Mouse (Mus musculus): Measurements from ENCODE around the gene Lmntd1.

DNA sequence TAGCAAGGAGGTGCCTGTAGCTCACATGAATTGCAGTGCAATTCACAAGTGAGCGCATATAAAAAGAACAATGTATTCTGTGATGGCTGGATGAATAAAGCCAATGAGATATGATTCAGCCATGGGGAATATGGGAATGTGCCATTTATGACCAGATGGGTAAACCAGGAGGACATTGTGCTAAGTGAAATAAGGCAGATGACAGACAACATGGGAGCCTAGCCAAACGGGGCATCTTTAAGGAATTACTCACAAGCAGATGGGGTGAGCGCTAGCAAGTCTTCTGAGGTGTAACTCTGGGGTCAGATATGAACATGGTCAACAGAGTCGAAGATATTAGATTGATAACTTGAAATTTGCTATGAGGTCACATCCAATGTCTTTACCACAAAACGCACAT, 48.5 kb downstream of the Lmntd1 start:
- TF ChIP-seq CTCF (IDR thresholded peaks at IDR 0.05; ENCODE audit: extremely low read depth, insufficient read depth, insufficient read length, insufficient replicate concordance) (no peak), POLR2A (IDR thresholded peaks at IDR 0.05; ENCODE audit: low read depth, low read length) (no peak)
